Mouse (Mus musculus) thymus, adult 18-20 months (tissue): ENCODE results near the gene Zfp82.
"Not testable (repeated sequence)": the region's sequence is repeated elsewhere in the genome, so short reads cannot be mapped to it uniquely, and the experiment has no call there.

Source experiments
- DNase-seq, 2 experiments: peaks; one replicate each; pipeline ENCODE4 v3.0.0; 2022; ENCODE audit warnings: mixed read lengths in 2 of 2

Zfp82 gene

GRCm38 (mm10) chr7:30072146-30073028 is at the start of gene Zfp82:
Zfp82 (minus strand) TSS chr7:30072900.
- peak; percentile 83 to 88 for DNase-seq

GRCm38 (mm10) chr7:30122188-30122530 is 49.5 kb upstream of the Zfp82 start:
- no peak for DNase-seq

GRCm38 (mm10) chr7:30121308-30122187 is 48.8 kb upstream of the Zfp82 start, which contains the start of gene Zfp382:
Zfp382 (plus strand) TSS chr7:30121942.
- peak; percentile 85 for DNase-seq

GRCm38 (mm10) chr7:30117935-30118334 is 45.2 kb upstream of the Zfp82 start:
- not testable (repeated sequence) for DNase-seq

- no peak for DNase-seq
These were observed 43.4 kb upstream of the Zfp82 start for GRCm38 (mm10) chr7:30116076-30116475.

GRCm38 (mm10) chr7:30099297-30099696 is 26.6 kb upstream of the Zfp82 start:
- peak; percentile 60 to 75 for DNase-seq

- no peak for DNase-seq
These were observed 22.9 kb upstream of the Zfp82 start for GRCm38 (mm10) chr7:30095551-30096125.

GRCm38 (mm10) chr7:30094646-30095429 is 22.1 kb upstream of the Zfp82 start, which contains the start of gene Zfp260:
Zfp260 (plus strand) TSS chr7:30094777.
- DNase-seq, result peak; percentile 82 to 90

GRCm38 (mm10) chr7:30093918-30094415 is 21.3 kb upstream of the Zfp82 start:
- no peak for DNase-seq

GRCm38 (mm10) chr7:30092666-30093065 is 20.0 kb upstream of the Zfp82 start:
- no peak for DNase-seq

- no peak for DNase-seq
These were observed 18.4 kb upstream of the Zfp82 start for GRCm38 (mm10) chr7:30090970-30091585.

- DNase-seq, result peak; percentile 94 to 97
These were observed 17.6 kb upstream of the Zfp82 start, which contains the start of the genes Gm26920 and Zfp566 for GRCm38 (mm10) chr7:30090092-30090969. Gm26920 (minus strand) TSS chr7:30090410. Zfp566 (minus strand) TSS chr7:30090527.

- no peak for DNase-seq
These were observed 16.7 kb upstream of the Zfp82 start for GRCm38 (mm10) chr7:30089405-30089804.

GRCm38 (mm10) chr7:30086524-30086923 is 13.8 kb upstream of the Zfp82 start:
- no peak for DNase-seq

GRCm38 (mm10) chr7:30064622-30065021 is 8.1 kb downstream of the Zfp82 start:
- no peak for DNase-seq

- no peak for DNase-seq
These were observed 10.2 kb downstream of the Zfp82 start for GRCm38 (mm10) chr7:30062478-30062877.

GRCm38 (mm10) chr7:30060341-30060740 is 12.4 kb downstream of the Zfp82 start:
- no peak for DNase-seq

GRCm38 (mm10) chr7:30053591-30053990 is 19.1 kb downstream of the Zfp82 start:
- DNase-seq, result no peak

- DNase-seq, result peak; percentile 82 to 87
These were observed 21.7 kb downstream of the Zfp82 start, which contains the start of gene Zfp14 for GRCm38 (mm10) chr7:30050882-30051548. Zfp14 (minus strand) TSS chr7:30051380.

- no peak for DNase-seq
These were observed 24.6 kb downstream of the Zfp82 start for GRCm38 (mm10) chr7:30048126-30048525.
